22 mouse cellular contexts compared by ENCODE assay signal in the genomic region with DNA sequence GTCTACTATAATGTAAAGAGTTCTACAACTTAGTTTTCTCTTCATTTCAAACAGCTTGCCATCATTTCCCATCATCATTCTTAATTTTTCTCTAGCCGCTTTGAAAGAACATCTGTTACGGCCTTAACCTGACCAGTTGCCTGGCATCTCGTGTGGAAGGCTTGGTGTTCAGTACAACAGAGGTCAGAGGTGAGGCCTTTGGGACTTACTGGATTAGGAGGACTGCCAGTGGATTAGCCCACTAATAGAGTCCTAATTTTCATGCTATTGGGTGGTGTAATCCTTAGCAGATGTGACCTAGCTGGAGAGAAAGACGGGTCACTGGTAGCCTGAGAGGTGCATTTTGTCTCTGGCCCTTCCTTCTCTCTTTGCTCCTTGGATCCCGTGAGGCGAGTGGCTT.
"Had no signal": no experiment of that assay in that cellular context is flagged by ENCODE, and none has a peak within 500 bp of the region (broad histone marks: within the 10 kb centered on the region; RNA-seq: fewer than 3 reads in every experiment).

No protein-coding gene starts in this region.

- H3K27ac ChIP-seq: intestine, embryonic 15.5 days; limb, embryonic 13.5 days; liver, embryonic 12.5 days; liver, embryonic 15.5 days; lung, embryonic 15.5 days; midbrain, embryonic 12.5 days; midbrain, embryonic 15.5 days; neural tube, embryonic 12.5 days; neural tube, embryonic 15.5 days; stomach, embryonic 15.5 days had no signal

- H3K27me3 ChIP-seq: intestine, embryonic 15.5 days; limb, embryonic 13.5 days; liver, embryonic 12.5 days; liver, embryonic 15.5 days; lung, embryonic 15.5 days; midbrain, embryonic 12.5 days; midbrain, embryonic 15.5 days; neural tube, embryonic 12.5 days; neural tube, embryonic 15.5 days; stomach, embryonic 15.5 days had no signal

- ATAC-seq: intestine, embryonic 15.5 days; liver, embryonic 12.5 days; midbrain, embryonic 15.5 days had no signal

- DNase-seq: kidney, adult 11 months; kidney, adult 8-10 months; kidney, postnatal 14 days; kidney, postnatal 4 days; liver; lung, adult 18-20 months; lung, postnatal 10 days; lung, postnatal 36 days; right cerebral cortex, postnatal 25 days; spleen, adult 18-20 months; thymus, postnatal 25 days had no signal

- H3K9me3 ChIP-seq: intestine, embryonic 15.5 days; liver, embryonic 12.5 days; liver, embryonic 15.5 days; lung, embryonic 15.5 days; midbrain, embryonic 12.5 days; midbrain, embryonic 15.5 days; neural tube, embryonic 12.5 days; neural tube, embryonic 15.5 days; stomach, embryonic 15.5 days had no signal

- H3K36me3 ChIP-seq: intestine, embryonic 15.5 days; limb, embryonic 13.5 days; liver, embryonic 12.5 days; liver, embryonic 15.5 days; lung, embryonic 15.5 days; midbrain, embryonic 12.5 days; midbrain, embryonic 15.5 days; neural tube, embryonic 12.5 days; neural tube, embryonic 15.5 days; stomach, embryonic 15.5 days had no signal

- H3K4me3 ChIP-seq: intestine, embryonic 15.5 days; limb, embryonic 13.5 days; liver, embryonic 12.5 days; liver, embryonic 15.5 days; lung, embryonic 15.5 days; megakaryocyte, embryonic 14.5 days; midbrain, embryonic 12.5 days; midbrain, embryonic 15.5 days; neural tube, embryonic 12.5 days; neural tube, embryonic 15.5 days; stomach, embryonic 15.5 days had no signal

- H3K9ac ChIP-seq: intestine, embryonic 15.5 days; limb, embryonic 13.5 days; liver, embryonic 12.5 days; liver, embryonic 15.5 days; lung, embryonic 15.5 days; midbrain, embryonic 12.5 days; midbrain, embryonic 15.5 days; neural tube, embryonic 12.5 days; neural tube, embryonic 15.5 days; stomach, embryonic 15.5 days had no signal

- H3K4me2 ChIP-seq: intestine, embryonic 15.5 days; limb, embryonic 13.5 days; liver, embryonic 12.5 days; liver, embryonic 15.5 days; lung, embryonic 15.5 days; midbrain, embryonic 12.5 days; midbrain, embryonic 15.5 days; neural tube, embryonic 12.5 days; neural tube, embryonic 15.5 days; stomach, embryonic 15.5 days had no signal
